Mouse (Mus musculus): ENCODE data around the gene Ap1g1. TPM values are rescaled to one million over a fixed set of nuclear protein-coding genes. Genes with fewer than 3 reads are reported as not detected.
"Not testable (repeated sequence)": the region's sequence is repeated elsewhere in the genome, so short reads cannot be mapped to it uniquely, and the experiment has no call there.

The Ap1g1 gene
- polyA plus RNA-seq, 1 experiment = 0.16 TPM

GRCm38 (mm10) chr8:109866690-109867089 lies 88.3 kb downstream of the Ap1g1 start:
- Histone ChIP-seq H3K36me3 (ENCODE audit: control insufficient read depth) (peaks cover 70% of the 10 kb centered on the region), H3K4me3 (replicated peaks) (peak overlapping the region; percentile 99), H3K4me1 (ENCODE audit: control insufficient read depth) (peaks cover 91% of the 10 kb centered on the region), H3K9me3 (ENCODE audit: control insufficient read depth, low read length) (no peaks in the 10 kb centered on the region), H3K27me3 (ENCODE audit: control insufficient read depth) (no peaks in the 10 kb centered on the region)
- no peak for TF ChIP-seq GATA1 (IDR thresholded peaks at IDR 0.05; ENCODE audit: low read length)
- TF ChIP-seq TAL1 (IDR thresholded peaks at IDR 0.05; ENCODE audit: low read length) = no peak

- Histone ChIP-seq H3K36me3 (ENCODE audit: control insufficient read depth) (peaks cover 70% of the 10 kb centered on the region), H3K4me3 (replicated peaks) (peak within 1 kb of the TSS; percentile 99), H3K4me1 (ENCODE audit: control insufficient read depth) (peaks cover 89% of the 10 kb centered on the region), H3K27me3 (ENCODE audit: control insufficient read depth) (no peaks in the 10 kb centered on the region), H3K9me3 (ENCODE audit: control insufficient read depth, low read length) (no peaks in the 10 kb centered on the region)
- TF ChIP-seq GATA1 (IDR thresholded peaks at IDR 0.05; ENCODE audit: low read length) (no peak), TAL1 (IDR thresholded peaks at IDR 0.05; ENCODE audit: low read length) (no peak)
These were observed 89.8 kb downstream of the Ap1g1 start, which contains the start of gene Phlpp2 for GRCm38 (mm10) chr8:109868003-109868679. Gene Phlpp2 (plus strand): TSS chr8:109868542.

GRCm38 (mm10) chr8:109868680-109869361 lies 90.5 kb downstream of the Ap1g1 start:
- TF ChIP-seq TAL1 (IDR thresholded peaks at IDR 0.05; ENCODE audit: low read length) (no peak), GATA1 (IDR thresholded peaks at IDR 0.05; ENCODE audit: low read length) (no peak)
- Histone ChIP-seq H3K27me3 (ENCODE audit: control insufficient read depth) (no peaks in the 10 kb centered on the region), H3K9me3 (ENCODE audit: control insufficient read depth, low read length) (no peaks in the 10 kb centered on the region), H3K36me3 (ENCODE audit: control insufficient read depth) (peaks cover 69% of the 10 kb centered on the region), H3K4me3 (replicated peaks) (peak overlapping the region; percentile 99), H3K4me1 (ENCODE audit: control insufficient read depth) (peaks cover 87% of the 10 kb centered on the region)

GRCm38 (mm10) chr8:109871056-109871455 lies 92.7 kb downstream of the Ap1g1 start:
- Histone ChIP-seq H3K27me3 (ENCODE audit: control insufficient read depth) (no peaks in the 10 kb centered on the region), H3K36me3 (ENCODE audit: control insufficient read depth) (peaks cover 71% of the 10 kb centered on the region), H3K9me3 (ENCODE audit: control insufficient read depth, low read length) (no peaks in the 10 kb centered on the region), H3K4me3 (replicated peaks) (peak overlapping the region; percentile 99), H3K4me1 (ENCODE audit: control insufficient read depth) (peaks cover 76% of the 10 kb centered on the region)
- TF ChIP-seq TAL1 (IDR thresholded peaks at IDR 0.05; ENCODE audit: low read length) (no peak), GATA1 (IDR thresholded peaks at IDR 0.05; ENCODE audit: low read length) (no peak)

- not testable (repeated sequence) for H3K9me3 ChIP-seq (ENCODE audit: control insufficient read depth, low read length); H3K4me3 ChIP-seq (replicated peaks); H3K27me3 ChIP-seq (ENCODE audit: control insufficient read depth)
- Histone ChIP-seq H3K4me1 (ENCODE audit: control insufficient read depth) (peaks cover 58% of the 10 kb centered on the region), H3K36me3 (ENCODE audit: control insufficient read depth) (peaks cover 86% of the 10 kb centered on the region)
These were observed 95.4 kb downstream of the Ap1g1 start for GRCm38 (mm10) chr8:109873800-109874199.

GRCm38 (mm10) chr8:109880012-109880662 lies 101.8 kb downstream of the Ap1g1 start:
- no peaks in the 10 kb centered on the region for H3K9me3 ChIP-seq (ENCODE audit: control insufficient read depth, low read length)
- H3K4me3 ChIP-seq (replicated peaks) = no peak overlapping the region
- no peaks in the 10 kb centered on the region for H3K27me3 ChIP-seq (ENCODE audit: control insufficient read depth)
- peaks cover 9% of the 10 kb centered on the region for H3K4me1 ChIP-seq (ENCODE audit: control insufficient read depth)
- TF ChIP-seq TAL1 (IDR thresholded peaks at IDR 0.05; ENCODE audit: low read length) (no peak), GATA1 (IDR thresholded peaks at IDR 0.05; ENCODE audit: low read length) (no peak)
- H3K36me3 ChIP-seq (ENCODE audit: control insufficient read depth) = peaks cover 91% of the 10 kb centered on the region

- TF ChIP-seq TAL1 (IDR thresholded peaks at IDR 0.05; ENCODE audit: low read length) = no peak
- TF ChIP-seq GATA1 (IDR thresholded peaks at IDR 0.05; ENCODE audit: low read length) = no peak
- peaks cover 8% of the 10 kb centered on the region for H3K4me1 ChIP-seq (ENCODE audit: control insufficient read depth)
- no peak overlapping the region for H3K4me3 ChIP-seq (replicated peaks)
- no peaks in the 10 kb centered on the region for H3K9me3 ChIP-seq (ENCODE audit: control insufficient read depth, low read length)
- no peaks in the 10 kb centered on the region for H3K27me3 ChIP-seq (ENCODE audit: control insufficient read depth)
- peaks cover 88% of the 10 kb centered on the region for H3K36me3 ChIP-seq (ENCODE audit: control insufficient read depth)
These were observed 106.9 kb downstream of the Ap1g1 start for GRCm38 (mm10) chr8:109885294-109885693.

- TF ChIP-seq GATA1 (IDR thresholded peaks at IDR 0.05; ENCODE audit: low read length) = no peak
- TF ChIP-seq TAL1 (IDR thresholded peaks at IDR 0.05; ENCODE audit: low read length) = no peak
- H3K4me3 ChIP-seq (replicated peaks) = no peak overlapping the region
- H3K9me3 ChIP-seq (ENCODE audit: control insufficient read depth, low read length) = no peaks in the 10 kb centered on the region
- peaks cover 22% of the 10 kb centered on the region for H3K4me1 ChIP-seq (ENCODE audit: control insufficient read depth)
- H3K36me3 ChIP-seq (ENCODE audit: control insufficient read depth) = peaks cover 84% of the 10 kb centered on the region
- H3K27me3 ChIP-seq (ENCODE audit: control insufficient read depth) = no peaks in the 10 kb centered on the region
These were observed 110.9 kb downstream of the Ap1g1 start for GRCm38 (mm10) chr8:109889211-109889610.

Data from erythroblast, embryonic 14.5 days (primary cell).